Mouse (Mus musculus) 3T3-L1 (cell line): ENCODE measurements at regions not wholly inside any gene's neighbourhood (a gene's known extent, or its start where the extent isn't known, plus 50 kb on each side); places are given as distances from the start of the nearest gene placed in this dataset.

ENCODE experiments used
- DNase-seq: peaks from one replicate; pipeline ENCODE4 v3.0.0-alpha.2; 2015; ENCODE audit warnings: low read depth, low spot score

GRCm38 (mm10) chr12:104637046-104638032 is 114.4 kb downstream of the Dicer1 start:
- DNase-seq, result no peak

DNA sequence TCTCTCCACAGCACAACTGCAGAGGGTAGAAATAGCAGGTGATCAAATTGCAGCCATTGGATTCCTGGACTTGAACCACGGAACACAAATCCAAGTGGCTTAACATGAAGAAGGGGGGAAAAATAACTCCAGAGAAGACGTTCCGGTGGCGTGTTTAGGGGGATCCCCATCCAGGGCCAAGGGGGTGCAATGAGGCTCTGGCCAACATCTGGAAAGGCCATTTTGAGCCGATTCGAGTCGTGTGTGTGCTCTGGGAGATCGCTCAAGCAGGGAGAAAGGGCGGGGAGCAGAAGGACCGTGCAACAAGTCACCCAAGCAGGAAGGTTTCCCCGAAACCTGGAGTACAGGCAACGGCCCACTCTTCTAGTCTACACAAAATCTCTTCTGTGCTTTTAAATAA is 115.3 kb downstream of the Dicer1 start:
- DNase-seq, result no peak

- no peak for DNase-seq
Measured at GRCm38 (mm10) chr12:104634818-104635217, 116.9 kb downstream of the Dicer1 start.

DNA sequence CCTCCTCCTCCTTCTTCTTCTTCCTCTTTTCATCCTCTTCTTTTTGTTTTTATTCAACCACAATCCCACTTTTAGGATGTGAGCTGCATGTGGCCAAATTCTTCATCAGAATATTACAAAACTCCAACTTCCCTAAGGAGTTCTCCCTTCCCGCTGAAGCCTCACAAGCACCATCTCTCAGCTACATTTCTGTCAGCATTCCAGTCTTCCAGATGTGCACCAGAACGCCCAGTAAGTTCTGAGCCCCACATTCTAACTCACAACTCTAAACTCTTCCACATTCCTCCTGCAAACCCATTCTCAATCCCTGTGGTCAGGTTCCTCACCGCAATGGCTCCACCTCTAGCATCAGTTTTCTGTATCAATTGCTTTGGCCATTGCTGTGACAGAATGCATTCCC is 121.2 kb downstream of the Dicer1 start:
- no peak for DNase-seq

DNA sequence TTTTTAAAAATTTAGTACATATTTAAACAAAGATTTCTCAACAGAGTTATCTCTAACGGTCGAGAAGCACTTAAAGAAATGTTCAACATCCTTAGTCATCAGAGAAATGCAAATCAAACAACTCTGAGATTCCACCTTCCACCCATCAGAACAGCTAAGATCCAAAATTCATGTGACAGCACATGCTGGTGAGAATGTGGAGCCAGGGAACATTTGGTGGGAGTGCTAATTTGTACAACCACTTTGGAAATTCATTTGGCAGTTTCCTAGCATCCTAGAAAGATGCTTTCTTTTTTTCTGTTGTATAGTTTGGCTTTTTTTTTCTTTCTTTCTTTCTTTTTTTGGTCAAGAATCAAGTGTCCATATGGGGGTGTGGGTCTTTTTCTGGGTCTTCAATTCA is 122.3 kb downstream of the Dicer1 start:
- DNase-seq, result no peak

DNA sequence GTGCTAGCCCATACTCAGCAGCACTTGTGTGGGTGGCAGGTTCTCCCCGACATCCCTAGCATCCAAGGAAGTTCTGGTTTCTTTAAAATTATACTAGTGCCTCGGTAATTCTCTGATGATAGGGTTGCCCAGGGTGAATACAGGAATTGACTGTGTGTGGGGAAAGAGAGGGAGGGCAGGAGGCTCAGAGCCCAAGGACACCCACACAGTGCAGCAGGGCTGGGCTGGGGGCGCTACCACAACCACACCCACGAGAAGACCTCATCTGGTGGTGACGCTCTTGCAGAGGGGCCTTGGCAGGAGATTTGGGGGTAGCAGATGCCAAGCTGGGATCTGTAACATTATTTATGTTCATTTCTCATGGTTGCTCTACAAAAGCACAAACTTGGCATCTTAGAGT is 125.7 kb downstream of the Dicer1 start:
- DNase-seq, result no peak

- no peak for DNase-seq
Measured at GRCm38 (mm10) chr12:104623896-104624685, 127.7 kb downstream of the Dicer1 start.

GRCm38 (mm10) chr12:104617111-104617725 is 134.5 kb downstream of the Dicer1 start:
- DNase-seq, result no peak

- DNase-seq, result no peak
Measured at GRCm38 (mm10) chr12:104614240-104614639, 137.5 kb downstream of the Dicer1 start.

- no peak for DNase-seq
Measured at GRCm38 (mm10) chr12:104609767-104610166, 136.6 kb upstream of the Gsc start.

- DNase-seq, result peak; percentile 49
Measured at GRCm38 (mm10) chr12:104608956-104609355, 135.8 kb upstream of the Gsc start.

DNA sequence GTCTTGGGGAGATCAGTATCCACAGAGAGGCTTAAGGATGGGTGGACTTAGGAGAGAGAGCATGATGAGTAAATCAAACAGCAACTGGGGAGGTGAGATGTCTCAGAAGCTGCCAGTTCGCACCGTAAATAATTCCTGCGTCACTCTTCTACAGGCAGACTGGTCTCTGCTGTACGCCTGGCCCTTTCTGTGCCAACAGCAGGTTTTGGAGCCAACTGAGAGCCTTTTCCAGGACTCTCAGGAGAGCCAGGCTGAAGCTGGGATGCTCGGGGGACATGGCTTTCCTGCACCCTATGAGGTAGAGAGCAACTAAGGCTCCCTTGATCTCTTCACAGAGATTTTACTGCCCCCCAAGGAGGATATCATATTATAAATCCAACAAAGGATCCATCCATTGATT is 134.3 kb upstream of the Gsc start:
- no peak for DNase-seq

- DNase-seq, result no peak
Measured at GRCm38 (mm10) chr12:104605535-104606399, 132.6 kb upstream of the Gsc start.

DNA sequence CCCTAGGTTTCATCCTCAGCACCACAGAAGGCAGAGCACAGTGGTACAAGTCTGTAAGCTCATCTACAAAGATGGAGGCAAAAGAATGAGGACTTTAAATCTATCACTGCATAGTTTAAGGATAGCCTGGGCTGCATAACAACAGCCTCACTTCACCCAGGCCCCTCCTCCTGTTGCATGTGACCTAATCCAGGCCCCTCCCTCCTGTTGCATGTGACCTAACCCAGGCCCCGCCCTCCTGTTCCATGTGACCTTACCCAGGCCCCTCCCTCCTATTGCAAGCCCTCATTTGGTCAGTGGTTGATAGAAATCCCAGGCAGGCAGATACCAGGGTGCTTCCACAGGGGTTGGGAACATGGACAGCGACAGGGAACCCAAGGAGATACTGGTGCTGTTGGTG is 124.9 kb upstream of the Gsc start:
- no peak for DNase-seq

DNA sequence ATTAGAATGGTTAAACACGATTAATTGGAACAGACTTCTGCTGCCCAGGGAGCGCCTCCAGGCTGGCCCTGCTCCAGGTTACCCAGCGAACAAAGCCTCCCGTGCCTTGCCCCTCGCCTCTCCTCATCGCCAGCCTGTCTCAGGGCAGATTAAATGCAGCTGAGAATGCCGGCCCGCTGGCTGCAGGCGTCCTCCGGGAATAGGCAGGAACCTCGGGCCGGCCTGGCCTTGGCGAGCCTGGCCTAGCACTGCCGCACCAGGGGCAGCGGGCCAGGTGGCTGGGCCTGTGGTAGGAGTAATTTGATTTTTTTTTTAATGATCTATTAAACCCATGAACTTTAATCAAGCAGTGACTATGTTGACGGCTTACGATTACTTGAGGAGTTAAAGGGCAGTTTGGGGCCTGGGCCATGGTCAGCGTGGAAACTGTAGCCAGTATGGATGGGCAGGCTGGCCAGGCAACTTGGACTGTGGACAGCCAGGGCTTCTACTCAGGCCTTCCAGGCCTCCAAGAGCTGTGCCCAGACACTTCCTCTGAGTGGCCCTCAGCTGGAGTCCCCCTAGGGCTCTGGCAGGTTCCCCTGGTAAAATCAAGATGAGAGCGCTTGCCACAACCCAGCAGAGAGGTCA is 120.5 kb upstream of the Gsc start:
- no peak for DNase-seq

GRCm38 (mm10) chr12:104592791-104593525 is 119.8 kb upstream of the Gsc start:
- DNase-seq, result no peak

DNA sequence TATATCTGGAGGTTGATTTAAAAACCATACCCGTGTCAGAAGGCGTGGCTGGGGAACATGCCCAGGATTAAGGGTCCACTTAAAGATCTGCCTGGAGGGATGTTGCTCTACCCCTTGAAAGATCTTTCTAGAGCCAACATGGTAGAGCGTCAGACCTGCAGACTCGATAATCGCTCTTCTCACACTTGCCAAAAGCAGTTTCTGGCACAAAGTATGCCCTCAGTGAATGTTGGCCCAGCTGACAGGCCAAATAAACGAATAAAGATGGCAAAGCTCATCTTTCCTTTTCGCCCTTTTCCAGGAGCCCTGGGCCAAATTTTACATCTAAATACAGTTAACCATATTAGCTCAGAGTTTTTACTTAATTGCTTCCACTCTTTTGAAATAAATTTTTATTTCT is 118.4 kb upstream of the Gsc start:
- no peak for DNase-seq

DNA sequence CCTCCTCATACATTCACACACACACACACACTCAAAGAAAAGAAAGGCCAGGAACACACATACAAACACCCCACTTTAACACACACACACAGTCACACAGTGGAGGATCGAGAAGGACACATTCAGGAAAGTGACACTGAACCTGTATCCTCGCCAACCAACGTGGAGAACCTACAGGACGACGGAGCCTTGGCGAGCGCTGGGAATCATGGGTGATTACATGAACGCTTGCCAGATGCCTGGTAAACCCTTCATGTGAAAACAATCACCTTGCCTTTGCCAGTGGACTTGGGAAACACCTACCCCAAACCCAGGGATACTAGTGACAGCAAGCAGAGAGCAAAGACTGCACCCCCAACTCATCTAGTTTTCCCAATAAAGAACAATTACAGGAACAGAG is 117.2 kb upstream of the Gsc start:
- DNase-seq, result no peak

DNA sequence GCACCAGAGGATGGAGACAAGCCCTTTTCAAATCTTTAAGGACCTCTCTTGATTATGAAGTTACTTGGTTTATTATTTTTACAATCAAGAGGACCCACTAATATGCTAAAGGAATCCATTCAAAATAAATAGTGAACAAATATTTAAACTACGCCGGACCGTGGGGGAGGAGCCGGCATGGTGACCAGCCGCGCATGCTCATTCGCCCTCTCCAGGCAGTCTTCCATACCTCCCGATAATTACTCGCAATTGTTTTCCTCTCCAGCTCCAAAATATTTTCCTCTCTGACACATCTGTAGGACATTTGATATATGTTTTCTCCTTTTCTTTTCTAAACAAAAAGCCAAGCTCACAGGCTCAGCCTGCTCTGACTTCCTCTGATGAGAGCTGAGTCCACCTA is 111.3 kb upstream of the Gsc start:
- DNase-seq, result no peak

DNA sequence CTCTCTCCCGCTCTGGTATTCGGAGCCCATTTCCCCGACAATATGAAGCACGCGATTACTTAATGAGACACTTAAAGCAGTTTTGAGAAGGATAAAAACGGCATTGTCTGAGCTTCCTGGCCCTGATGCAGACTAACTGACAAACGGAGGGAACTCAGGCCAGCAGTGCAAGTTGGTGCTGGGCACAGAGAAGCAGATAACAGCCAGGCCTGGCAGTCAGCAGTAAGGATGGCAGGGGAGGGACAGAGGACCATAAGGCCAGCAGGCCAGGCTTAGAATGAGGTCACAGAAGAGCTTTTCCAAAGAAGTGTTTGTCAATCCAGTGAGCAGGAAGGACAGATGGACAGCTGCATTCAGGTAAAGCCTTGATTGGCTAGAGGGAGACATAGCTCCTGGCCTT is 107.7 kb upstream of the Gsc start:
- no peak for DNase-seq
